Mouse (Mus musculus): Measurements from ENCODE around the gene Gm15737. TPM values are rescaled to one million over a fixed set of nuclear protein-coding genes. Genes with fewer than 3 reads are reported as not detected.

Gene Gm15737
- polyA plus RNA-seq, 1 experiment from 2014 or later: not detected

- WGBS (ENCODE audit: missing documents): 57% methylated on average over 8 of the region's 12 CpGs
- Histone ChIP-seq H3K27ac (no peak overlapping the region), H3K36me3 (ENCODE audit: inconsistent target) (no peaks in the 10 kb centered on the region), H3K79me2 (ENCODE audit: inconsistent target) (no peaks in the 10 kb centered on the region), H3K4me3 (ENCODE audit: inconsistent target) (no peak overlapping the region)
Observed at GRCm38 (mm10) chr6:92858721-92859510, 10.2 kb upstream of the Gm15737 start.

GRCm38 (mm10) chr6:92860285-92860912 lies 8.8 kb upstream of the Gm15737 start:
- Histone ChIP-seq H3K27ac (no peak overlapping the region), H3K4me3 (ENCODE audit: inconsistent target) (no peak overlapping the region), H3K36me3 (ENCODE audit: inconsistent target) (no peaks in the 10 kb centered on the region), H3K79me2 (ENCODE audit: inconsistent target) (no peaks in the 10 kb centered on the region)
- 79% methylated on average over 5 of the region's 5 CpGs for WGBS (ENCODE audit: missing documents)

GRCm38 (mm10) chr6:92862599-92862998 lies 6.6 kb upstream of the Gm15737 start:
- no peaks in the 10 kb centered on the region for H3K36me3 ChIP-seq (ENCODE audit: inconsistent target)
- no peak overlapping the region for H3K27ac ChIP-seq
- H3K4me3 ChIP-seq (ENCODE audit: inconsistent target): no peak overlapping the region
- no peaks in the 10 kb centered on the region for H3K79me2 ChIP-seq (ENCODE audit: inconsistent target)
- 87% methylated on average over 9 of the region's 9 CpGs for WGBS (ENCODE audit: missing documents)

GRCm38 (mm10) chr6:92869582-92870219 lies 544 bp downstream of the Gm15737 start:
- no peaks in the 10 kb centered on the region for H3K36me3 ChIP-seq (ENCODE audit: inconsistent target)

GRCm38 (mm10) chr6:92871813-92872212 lies 2.7 kb downstream of the Gm15737 start:
- 90% methylated on average over 4 of the region's 4 CpGs for WGBS (ENCODE audit: missing documents)
- H3K79me2 ChIP-seq (ENCODE audit: inconsistent target): no peaks in the 10 kb centered on the region
- H3K36me3 ChIP-seq (ENCODE audit: inconsistent target): no peaks in the 10 kb centered on the region
- no peak overlapping the region for H3K27ac ChIP-seq
- H3K4me3 ChIP-seq (ENCODE audit: inconsistent target): no peak overlapping the region

More at GRCm38 (mm10) chr6:92869582-92870219, 544 bp downstream of the Gm15737 start:
- Histone ChIP-seq H3K79me2 (ENCODE audit: inconsistent target) (no peaks in the 10 kb centered on the region), H3K27ac (no peak overlapping the region), H3K4me3 (ENCODE audit: inconsistent target) (no peak overlapping the region)
- 91% methylated on average over 16 of the region's 16 CpGs for WGBS (ENCODE audit: missing documents)

- no peaks in the 10 kb centered on the region for H3K36me3 ChIP-seq (ENCODE audit: inconsistent target)
- no peak overlapping the region for H3K27ac ChIP-seq
- H3K79me2 ChIP-seq (ENCODE audit: inconsistent target): no peaks in the 10 kb centered on the region
- WGBS (ENCODE audit: missing documents): 48% methylated on average over 10 of the region's 10 CpGs
- H3K4me3 ChIP-seq (ENCODE audit: inconsistent target): no peak overlapping the region
Observed at GRCm38 (mm10) chr6:92872766-92873165, 3.6 kb downstream of the Gm15737 start.

GRCm38 (mm10) chr6:92874854-92875253 lies 5.7 kb downstream of the Gm15737 start:
- Histone ChIP-seq H3K27ac (no peak overlapping the region), H3K79me2 (ENCODE audit: inconsistent target) (no peaks in the 10 kb centered on the region), H3K4me3 (ENCODE audit: inconsistent target) (no peak overlapping the region), H3K36me3 (ENCODE audit: inconsistent target) (no peaks in the 10 kb centered on the region)
- WGBS (ENCODE audit: missing documents): 6% methylated on average over 5 of the region's 5 CpGs

- no peaks in the 10 kb centered on the region for H3K36me3 ChIP-seq (ENCODE audit: inconsistent target)
- WGBS (ENCODE audit: missing documents): 97% methylated on average over 2 of the region's 2 CpGs
- no peaks in the 10 kb centered on the region for H3K79me2 ChIP-seq (ENCODE audit: inconsistent target)
- no peak overlapping the region for H3K27ac ChIP-seq
- H3K4me3 ChIP-seq (ENCODE audit: inconsistent target): no peak overlapping the region
Observed at GRCm38 (mm10) chr6:92875340-92875739, 6.2 kb downstream of the Gm15737 start.

- WGBS (ENCODE audit: missing documents): 22% methylated on average over 5 of the region's 5 CpGs
- Histone ChIP-seq H3K79me2 (ENCODE audit: inconsistent target) (no peaks in the 10 kb centered on the region), H3K36me3 (ENCODE audit: inconsistent target) (no peaks in the 10 kb centered on the region), H3K27ac (no peak overlapping the region), H3K4me3 (ENCODE audit: inconsistent target) (no peak overlapping the region)
Observed at GRCm38 (mm10) chr6:92876121-92876520, 7.0 kb downstream of the Gm15737 start.

- Histone ChIP-seq H3K79me2 (ENCODE audit: inconsistent target) (no peaks in the 10 kb centered on the region), H3K36me3 (ENCODE audit: inconsistent target) (no peaks in the 10 kb centered on the region)
Observed at GRCm38 (mm10) chr6:92877236-92877635, 8.1 kb downstream of the Gm15737 start.

GRCm38 (mm10) chr6:92878771-92879170 lies 9.6 kb downstream of the Gm15737 start:
- H3K36me3 ChIP-seq (ENCODE audit: inconsistent target): no peaks in the 10 kb centered on the region
- 91% methylated on average over 5 of the region's 5 CpGs for WGBS (ENCODE audit: missing documents)
- no peak overlapping the region for H3K4me3 ChIP-seq (ENCODE audit: inconsistent target)
- no peaks in the 10 kb centered on the region for H3K79me2 ChIP-seq (ENCODE audit: inconsistent target)
- no peak overlapping the region for H3K27ac ChIP-seq

More at GRCm38 (mm10) chr6:92877236-92877635, 8.1 kb downstream of the Gm15737 start:
- 92% methylated on average over 4 of the region's 4 CpGs for WGBS (ENCODE audit: missing documents)
- no peak overlapping the region for H3K27ac ChIP-seq
- no peak overlapping the region for H3K4me3 ChIP-seq (ENCODE audit: inconsistent target)

- Histone ChIP-seq H3K79me2 (ENCODE audit: inconsistent target) (no peaks in the 10 kb centered on the region), H3K36me3 (ENCODE audit: inconsistent target) (no peaks in the 10 kb centered on the region), H3K27ac (no peak overlapping the region), H3K4me3 (ENCODE audit: inconsistent target) (no peak overlapping the region)
- WGBS (ENCODE audit: missing documents): 94% methylated on average over 14 of the region's 14 CpGs
Observed at GRCm38 (mm10) chr6:92879700-92880265, 10.6 kb downstream of the Gm15737 start.

- 53% methylated on average over 5 of the region's 5 CpGs for WGBS (ENCODE audit: missing documents)
- H3K4me3 ChIP-seq (ENCODE audit: inconsistent target): no peak overlapping the region
- no peaks in the 10 kb centered on the region for H3K36me3 ChIP-seq (ENCODE audit: inconsistent target)
- no peak overlapping the region for H3K27ac ChIP-seq
- H3K79me2 ChIP-seq (ENCODE audit: inconsistent target): no peaks in the 10 kb centered on the region
Observed at GRCm38 (mm10) chr6:92882446-92882845, 13.3 kb downstream of the Gm15737 start.

GRCm38 (mm10) chr6:92883131-92883900 lies 14.2 kb downstream of the Gm15737 start:
- 86% methylated on average over 9 of the region's 9 CpGs for WGBS (ENCODE audit: missing documents)
- Histone ChIP-seq H3K36me3 (ENCODE audit: inconsistent target) (no peaks in the 10 kb centered on the region), H3K27ac (no peak overlapping the region), H3K79me2 (ENCODE audit: inconsistent target) (no peaks in the 10 kb centered on the region), H3K4me3 (ENCODE audit: inconsistent target) (no peak overlapping the region)
